Mouse (Mus musculus) stomach, postnatal 0 days (tissue): ENCODE measurements around the gene Ube2z.

Source experiments
- CTCF ChIP-seq: IDR thresholded peaks from 2 replicates; pipeline ENCODE4 v1.5.1; 2016; ENCODE audit warnings: antibody characterized with exemption, low read depth, mild to moderate bottlenecking, moderate library complexity
- EP300 ChIP-seq: optimal IDR thresholded peaks from 2 replicates; pipeline ENCODE3; 2016; ENCODE audit warnings: antibody characterized with exemption

DNA sequence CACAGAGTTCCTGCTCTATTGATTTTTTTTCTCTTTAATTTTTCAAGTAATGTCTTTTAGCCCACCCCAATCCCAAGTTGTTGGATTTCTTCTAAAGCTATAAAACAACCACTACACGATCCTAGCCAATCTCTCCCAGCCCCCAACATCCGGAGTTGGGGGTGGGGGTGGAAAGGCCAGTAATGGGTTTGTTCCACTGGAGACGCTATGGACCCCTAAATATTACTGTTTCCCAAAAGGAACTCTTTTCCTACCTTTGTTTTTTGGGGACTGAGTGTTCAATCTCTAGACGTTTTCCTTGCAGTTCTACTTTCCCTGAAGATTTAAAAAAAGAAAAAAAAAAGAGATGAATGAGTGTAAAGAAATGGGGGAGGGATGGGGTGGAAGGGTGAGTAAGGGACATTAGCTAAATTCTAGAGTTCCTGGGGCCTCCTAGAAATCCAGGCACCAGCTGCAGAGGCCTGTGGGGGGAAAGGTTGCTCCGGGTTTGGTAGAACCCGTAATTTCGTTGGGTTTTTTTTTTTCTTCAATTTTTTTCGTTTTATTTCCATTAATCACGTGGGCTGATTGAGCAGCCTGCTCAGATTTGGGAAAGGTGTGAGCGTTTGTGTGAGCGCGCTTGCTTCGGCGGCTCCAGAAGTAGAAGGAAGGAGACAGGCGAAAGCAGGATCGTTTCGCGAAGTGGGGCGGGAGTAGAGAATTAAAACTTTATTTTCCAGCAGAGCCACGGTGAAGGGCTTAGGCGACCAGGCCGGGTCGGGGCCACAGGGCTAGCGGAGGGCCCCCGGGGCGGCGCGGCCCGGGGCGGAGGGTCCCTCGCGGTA, 61.0 kb downstream of the Ube2z start:
- no peak for TF ChIP-seq CTCF
- no peak for TF ChIP-seq EP300
